Mouse (Mus musculus): ENCODE measurements around the gene Tmem136.

DNA sequence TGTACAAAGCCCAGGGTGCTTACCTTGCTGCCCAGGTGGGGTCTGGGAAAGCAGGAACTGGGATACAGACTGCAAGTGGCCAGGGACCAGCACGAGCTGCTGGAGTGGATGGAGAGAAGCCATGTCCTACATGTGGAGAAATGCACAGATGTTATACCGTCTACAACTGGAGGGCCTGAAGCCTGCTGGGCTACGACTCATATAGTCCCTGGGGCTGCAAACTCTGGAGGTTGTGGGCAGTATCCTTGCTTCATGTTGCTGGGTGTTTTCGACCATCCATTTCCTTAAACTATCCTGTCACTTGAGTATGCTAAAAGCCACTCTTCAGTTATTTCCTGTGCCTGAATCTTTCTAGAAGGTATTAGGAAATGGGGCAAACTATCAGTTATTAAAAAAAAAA is 28.8 kb upstream of the Tmem136 start:
- TF ChIP-seq POLR2A (IDR thresholded peaks at IDR 0.05; ENCODE audit: control insufficient read depth, low read depth, low read length) (no peak), CTCF (IDR thresholded peaks at IDR 0.05; ENCODE audit: control insufficient read depth, insufficient read depth, insufficient replicate concordance, low read depth, low read length) (no peak)

Measured in testis, adult 2 months (tissue).